Mouse (Mus musculus) ES-E14 (cell line): ENCODE data around the gene Abca8b. TPM values are rescaled to one million over a fixed set of nuclear protein-coding genes. Genes with fewer than 3 reads are reported as not detected.

ENCODE experiments used
- DNase-seq: peaks from one replicate; pipeline ENCODE4 v3.0.0-alpha.2; 2013; ENCODE audit warnings: low read depth, low spot score
- H3K27ac ChIP-seq: 2 replicates; pipeline ENCODE4 v1.5.1; 2012; ENCODE audit warnings: low read depth, mild to moderate bottlenecking, low read length, moderate library complexity, mixed read lengths; ENCODE audit not compliant: poor library complexity, insufficient read depth, severe bottlenecking
- H3K36me3 ChIP-seq: 2 replicates; pipeline ENCODE4 v1.6.1; 2012; ENCODE audit warnings: mild to moderate bottlenecking, low read length, moderate library complexity, mixed read lengths; ENCODE audit not compliant: control insufficient read depth, poor library complexity, insufficient read depth, severe bottlenecking
- H3K4me1 ChIP-seq, 2 experiments: fragments of 150-350 bp in 1 of 2; sonication (generic) in 1 of 2; 2 replicates each; pipeline ENCODE4 v1.6.1; 2012; ENCODE audit warnings: low read length in 2 of 2, mild to moderate bottlenecking in 1 of 2, mixed read lengths in 1 of 2; ENCODE audit not compliant: control insufficient read depth in 2 of 2, insufficient read depth in 2 of 2, poor library complexity in 1 of 2
- H3K4me3 ChIP-seq, 2 experiments: fragments of 150-350 bp in 1 of 2; sonication (generic) in 1 of 2; 2 replicates each; pipeline ENCODE4 v1.5.1; 2012; ENCODE audit warnings: low read length in 2 of 2, low read depth in 1 of 2, mild to moderate bottlenecking in 1 of 2, mixed read lengths in 1 of 2; ENCODE audit not compliant: insufficient read depth in 1 of 2, poor library complexity in 1 of 2, severe bottlenecking in 1 of 2
- H3K9ac ChIP-seq: 2 replicates; pipeline ENCODE4 v1.6.1; 2012; ENCODE audit warnings: low read depth, mild to moderate bottlenecking, low read length, mixed read lengths; ENCODE audit not compliant: poor library complexity, insufficient read depth, severe bottlenecking
- H3K9me3 ChIP-seq: fragments of 150-350 bp; sonication (generic); 2 replicates; pipeline ENCODE4 v1.6.1; 2012; ENCODE audit warnings: low read depth, mild to moderate bottlenecking, low read length; ENCODE audit not compliant: control insufficient read depth, insufficient read depth
- CHD2 ChIP-seq: IDR thresholded peaks from 2 replicates; pipeline ENCODE4 v1.6.1; 2014; ENCODE audit warnings: mild to moderate bottlenecking, low read depth, low read length, inconsistent platforms
- HCFC1 ChIP-seq: IDR thresholded peaks from 2 replicates; pipeline ENCODE4 v1.6.1; 2012; ENCODE audit warnings: low read length, inconsistent platforms, borderline replicate concordance; ENCODE audit not compliant: insufficient read depth
- MAFK ChIP-seq: IDR thresholded peaks from 2 replicates; pipeline ENCODE4 v1.6.1; 2014; ENCODE audit warnings: mild to moderate bottlenecking, low read depth, low read length, inconsistent platforms; ENCODE audit not compliant: insufficient read depth
- ZC3H11A ChIP-seq: IDR thresholded peaks from 2 replicates; pipeline ENCODE4 v1.6.1; 2012; ENCODE audit warnings: low read depth, mild to moderate bottlenecking, inconsistent platforms, low read length, borderline replicate concordance
- ZNF384 ChIP-seq: IDR thresholded peaks from 2 replicates; pipeline ENCODE4 v1.6.1; 2012; ENCODE audit warnings: low read depth, low read length, inconsistent platforms
- in situ Hi-C, 2 experiments: fragments of 600-800 bp; cut with MboI; formaldehyde crosslinking; loops; one replicate each; pipeline ENCODE4 v1.15.1; 2025; ENCODE audit warnings: low sequenced_read_pairs in 2 of 2, inconsistent platforms in 1 of 2; ENCODE audit not compliant: unreplicated experiment in 2 of 2
- total RNA-seq: library from RNA; depleted of rRNA; stranded (reverse); fragments of 300-350 nt; gene quantifications from 2 replicates; pipeline ENCODE4 v1.2.3, GENCODE M21; 2012

Gene Abca8b
- total RNA-seq, 1 experiment, result 0.27 TPM

DNA sequence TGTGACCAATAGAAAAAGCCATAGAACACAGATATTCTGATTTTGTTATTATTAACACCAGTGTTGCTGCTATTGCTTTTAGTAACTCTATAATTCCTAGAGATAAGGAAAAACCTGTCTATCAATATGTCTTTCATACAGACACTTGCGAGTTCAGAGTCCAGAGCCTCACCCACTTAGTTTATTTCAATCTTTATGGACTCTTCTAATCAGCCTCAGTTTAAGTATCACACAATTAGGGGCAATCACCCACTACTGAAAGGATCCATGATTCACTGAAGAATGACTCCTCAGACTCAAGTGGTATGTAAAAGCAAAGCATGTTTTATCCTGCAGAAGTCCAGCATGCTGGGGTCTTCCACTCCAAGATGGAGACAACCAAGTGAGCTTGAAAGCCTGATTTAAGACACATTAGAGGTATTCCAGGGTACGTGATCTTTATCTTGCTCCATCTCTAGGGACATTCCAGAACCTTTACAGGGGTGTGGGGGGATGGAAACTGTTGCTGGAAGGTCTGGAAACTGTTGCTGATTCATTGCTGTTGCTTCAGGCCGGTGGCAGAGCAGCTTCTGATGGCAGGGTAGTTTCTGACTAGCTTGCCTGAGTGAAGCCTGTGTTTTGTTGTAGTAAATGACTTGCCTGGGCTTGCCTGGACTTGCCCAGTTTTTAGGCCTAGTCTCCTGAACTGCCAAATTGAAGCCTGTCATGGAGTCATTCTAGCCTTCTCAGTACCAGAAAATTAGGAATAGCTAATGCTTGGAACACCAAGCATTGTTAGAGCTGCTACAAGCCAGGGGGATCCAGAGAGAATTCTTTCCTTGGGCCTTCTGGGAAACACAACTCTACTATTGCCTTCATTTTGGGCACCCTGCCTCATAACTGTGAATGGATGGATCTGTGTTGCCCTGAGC lies 101.5 kb downstream of the Abca8b start:
- H3K9me3 ChIP-seq, result 0 out of 2 replicates have a peak, but pooled peaks cover 3% of the 10 kb centered on the region
- no peaks in the 10 kb centered on the region for H3K4me1 ChIP-seq
- no peak for DNase-seq
- no peak overlapping the region for H3K9ac ChIP-seq
- in situ Hi-C loops, result no loop called here
- peak overlapping the region; percentile 44; the same call in 1 of the 2 replicates for H3K27ac ChIP-seq
- no peak for TF ChIP-seq ZNF384
- TF ChIP-seq ZC3H11A, result no peak
- TF ChIP-seq MAFK, result no peak
- TF ChIP-seq CHD2, result no peak
- no peak for TF ChIP-seq HCFC1
- H3K36me3 ChIP-seq, result no peaks in the 10 kb centered on the region
- no peak overlapping the region for H3K4me3 ChIP-seq

- H3K9ac ChIP-seq, result no peak overlapping the region
- TF ChIP-seq ZNF384 (no peak), MAFK (no peak), CHD2 (no peak), HCFC1 (no peak), ZC3H11A (no peak)
- in situ Hi-C loops, result no loop called here
- H3K9me3 ChIP-seq, result no peaks in the 10 kb centered on the region
- no peak for DNase-seq
- no peak overlapping the region for H3K27ac ChIP-seq
- H3K4me1 ChIP-seq, result no peaks in the 10 kb centered on the region
- no peak overlapping the region for H3K4me3 ChIP-seq
- H3K36me3 ChIP-seq, result no peaks in the 10 kb centered on the region
Measured at GRCm38 (mm10) chr11:109891989-109892386, 103.7 kb downstream of the Abca8b start.

DNA sequence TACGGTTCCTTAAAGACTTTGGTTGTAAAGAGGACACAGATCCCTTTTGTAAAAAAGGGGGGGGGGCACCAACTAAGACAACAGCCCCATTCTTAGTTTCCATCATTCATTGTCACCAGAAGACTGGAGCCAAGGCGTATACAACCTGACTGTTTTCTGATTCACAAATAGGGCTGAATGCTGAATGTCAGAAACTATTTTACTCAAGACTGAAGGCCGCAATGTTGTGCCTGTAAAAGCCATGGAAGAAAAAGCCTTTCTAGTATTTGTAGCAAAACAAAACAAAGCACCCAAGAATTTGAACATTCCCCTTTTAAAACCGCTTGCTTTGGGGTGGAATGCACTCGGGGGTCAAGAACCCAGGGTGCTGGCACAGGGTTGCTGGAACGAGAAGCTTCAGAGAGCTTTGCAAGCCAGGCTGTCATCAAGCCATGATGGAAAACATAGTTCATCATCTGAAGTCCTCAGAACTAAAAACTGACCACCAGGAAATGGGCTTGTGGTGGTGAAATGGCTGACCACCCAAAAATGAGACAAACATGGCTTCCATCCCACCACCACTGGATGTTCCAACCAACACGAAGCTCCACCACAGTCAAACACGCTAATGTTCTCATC lies 104.2 kb downstream of the Abca8b start:
- TF ChIP-seq HCFC1, result no peak
- TF ChIP-seq ZNF384, result no peak
- no peak for TF ChIP-seq ZC3H11A
- TF ChIP-seq MAFK, result no peak
- TF ChIP-seq CHD2, result no peak
- Histone ChIP-seq H3K4me3 (no peak overlapping the region), H3K36me3 (no peaks in the 10 kb centered on the region), H3K4me1 (no peaks in the 10 kb centered on the region; a peak in 1 of 4 replicates), H3K9ac (no peak overlapping the region), H3K9me3 (no peaks in the 10 kb centered on the region), H3K27ac (no peak overlapping the region)
- no peak for DNase-seq
- in situ Hi-C loops, result no loop called here

GRCm38 (mm10) chr11:109889595-109889994 lies 106.0 kb downstream of the Abca8b start:
- H3K4me1 ChIP-seq, result no peaks in the 10 kb centered on the region; a peak in 1 of 4 replicates
- DNase-seq, result no peak
- no peak overlapping the region for H3K4me3 ChIP-seq
- in situ Hi-C loops, result no loop called here
- H3K9me3 ChIP-seq, result no peaks in the 10 kb centered on the region
- H3K27ac ChIP-seq, result no peak overlapping the region
- H3K9ac ChIP-seq, result no peak overlapping the region
- TF ChIP-seq CHD2 (no peak), MAFK (no peak), HCFC1 (no peak), ZNF384 (no peak), ZC3H11A (no peak)
- no peaks in the 10 kb centered on the region for H3K36me3 ChIP-seq
